Mouse (Mus musculus): ENCODE results near the gene Taf5.

The Taf5 gene

DNA sequence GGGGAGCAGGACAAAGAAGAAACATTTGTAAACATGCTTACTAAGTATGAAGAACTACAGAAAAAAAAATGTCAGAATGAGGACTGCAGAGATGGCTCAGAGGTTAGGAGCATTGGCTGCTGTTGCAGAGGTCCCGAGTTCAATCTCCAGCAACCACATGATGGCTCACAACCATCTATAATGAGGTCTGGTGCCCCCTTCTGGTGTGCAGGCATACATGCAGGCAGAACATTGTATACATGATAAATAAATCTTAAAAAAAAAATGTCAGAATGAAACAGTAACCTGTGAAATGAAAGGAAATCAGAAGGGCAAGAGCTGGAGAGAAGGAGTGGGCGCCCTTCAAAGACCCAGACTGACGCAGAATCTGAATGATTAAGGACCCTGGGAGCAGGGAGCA, 1.7 kb upstream of the Taf5 start:
- DNase-seq (ENCODE audit: low spot score), result no peak

DNA sequence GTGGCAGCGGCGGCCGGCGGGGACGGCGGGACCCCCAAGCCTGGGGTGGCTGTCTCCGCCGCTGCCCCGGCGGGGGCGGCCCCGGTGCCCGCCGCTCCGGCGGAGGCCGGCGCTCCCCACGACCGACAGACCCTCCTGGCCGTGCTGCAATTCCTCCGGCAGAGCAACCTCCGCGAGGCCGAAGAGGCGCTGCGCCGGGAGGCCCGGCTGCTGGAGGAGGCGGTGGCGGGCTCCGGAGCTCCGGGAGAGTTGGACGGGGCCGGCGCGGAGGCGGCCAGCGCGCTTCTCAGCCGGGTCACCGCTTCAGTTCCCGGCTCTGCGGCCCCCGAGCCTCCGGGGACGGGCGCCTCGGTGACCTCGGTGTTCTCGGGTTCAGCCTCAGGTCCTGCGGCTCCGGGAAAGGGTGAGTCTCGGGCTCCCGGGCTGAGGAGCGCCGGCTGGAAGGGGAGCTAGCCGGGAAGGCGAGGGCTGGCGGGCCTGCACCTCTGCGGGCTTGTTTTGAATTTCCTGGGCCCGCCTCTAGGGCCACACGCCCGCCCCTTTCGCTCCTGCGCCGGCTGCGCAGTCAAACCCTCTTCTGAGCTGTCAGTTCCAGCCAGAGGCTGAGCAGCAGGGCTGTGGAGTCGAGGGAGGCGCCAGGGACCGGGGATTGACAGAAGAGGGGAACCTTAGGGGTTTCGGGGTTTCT, 522 bp downstream of the Taf5 start:
- DNase-seq (ENCODE audit: low spot score), result peak; percentile 70

DNA sequence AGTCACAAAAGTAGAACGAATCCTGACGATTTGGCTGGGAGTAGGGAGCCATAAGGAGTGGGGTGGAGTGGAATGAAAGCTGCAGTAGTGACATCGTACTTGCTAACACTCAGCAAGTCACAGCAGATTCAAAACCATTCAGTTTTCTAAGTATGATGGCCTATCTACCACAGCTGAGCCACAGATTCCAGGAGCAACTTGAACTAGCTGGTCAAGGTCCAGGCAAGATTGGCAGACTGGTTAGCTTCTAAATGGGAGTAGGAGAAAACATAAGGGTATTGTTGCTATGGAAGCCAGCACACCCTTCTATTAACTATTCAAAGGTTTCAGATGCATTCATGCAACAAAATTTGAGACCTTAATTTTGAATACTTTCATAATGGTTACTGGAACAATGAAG, 20.7 kb downstream of the Taf5 start:
- no peak for DNase-seq (ENCODE audit: low spot score)

DNA sequence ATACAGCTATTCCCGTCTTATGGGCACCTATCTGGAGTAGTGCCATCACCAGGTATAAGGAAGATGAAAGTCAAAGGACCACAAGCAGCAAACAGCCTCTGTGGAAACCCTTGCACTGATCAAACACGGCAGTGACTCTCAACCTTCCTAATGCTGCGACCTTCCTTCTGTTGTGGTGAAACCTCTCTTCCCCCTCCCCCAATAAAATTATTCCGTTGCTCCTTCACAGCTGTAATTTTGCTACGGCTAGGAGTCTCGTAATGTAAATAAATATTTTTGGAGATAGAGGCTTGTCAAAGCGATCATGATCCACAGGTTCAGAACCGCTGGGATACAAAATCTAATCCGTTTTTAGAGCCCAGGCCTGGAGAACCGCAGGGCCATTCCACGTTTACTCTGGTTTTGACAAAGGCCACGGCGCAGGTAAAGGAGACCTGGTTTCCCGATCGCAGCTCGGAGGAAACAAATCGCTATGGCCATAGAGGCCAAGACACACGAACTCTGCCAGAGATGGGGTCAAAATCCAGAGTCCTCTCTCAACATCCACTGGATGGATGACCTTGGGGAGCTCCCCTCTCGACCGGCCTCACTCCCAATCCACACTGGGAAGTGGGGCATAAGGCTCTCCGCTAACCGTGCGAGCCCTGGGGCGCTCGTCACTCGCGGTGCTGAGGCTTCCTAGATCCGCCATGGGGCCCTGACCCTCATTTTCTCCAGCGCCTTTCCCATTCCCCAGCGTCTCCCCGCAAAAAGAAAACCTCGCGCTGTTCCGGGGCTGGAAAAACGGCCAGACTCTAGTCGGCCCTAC, 22.4 kb downstream of the Taf5 start:
- DNase-seq (ENCODE audit: low spot score), result peak; percentile 29

DNA sequence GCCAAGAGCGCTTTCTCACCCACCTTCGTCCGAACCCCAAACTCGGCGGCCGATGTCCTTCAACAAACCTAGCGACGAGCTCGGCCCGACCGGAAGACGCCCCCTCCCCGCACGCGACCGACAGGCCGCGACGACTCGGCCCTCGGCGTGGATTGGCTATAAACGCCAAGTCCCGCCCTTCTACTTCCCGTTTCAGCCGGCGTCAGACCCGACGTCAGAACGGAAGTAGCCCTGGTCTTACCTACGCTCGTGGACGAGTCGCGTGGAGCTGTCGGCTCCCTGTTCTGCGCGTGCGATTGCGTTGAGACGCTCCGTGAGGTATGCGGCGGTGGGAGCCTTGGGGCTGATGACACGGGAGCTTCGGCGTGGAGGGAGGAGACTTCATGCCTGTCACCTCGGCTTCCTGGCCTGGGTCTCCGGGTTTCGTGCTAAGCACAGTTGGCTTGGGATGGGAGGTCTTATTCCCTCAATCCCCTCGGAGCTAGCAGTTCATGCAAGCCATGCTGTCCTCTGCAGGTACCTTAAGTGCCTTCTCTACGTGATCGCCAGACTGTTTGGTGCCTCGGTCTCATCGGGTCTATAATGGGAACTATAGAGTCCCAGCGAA, 23.1 kb downstream of the Taf5 start, which contains the start of the genes Usmg5 and Pdcd11:
Gene Usmg5, minus strand, starts transcription at position 98 of the 607 bp plus-strand sequence.
Gene Pdcd11, plus strand, starts transcription at position 219 of the 607 bp plus-strand sequence.
- DNase-seq (ENCODE audit: low spot score), result peak; percentile 87

DNA sequence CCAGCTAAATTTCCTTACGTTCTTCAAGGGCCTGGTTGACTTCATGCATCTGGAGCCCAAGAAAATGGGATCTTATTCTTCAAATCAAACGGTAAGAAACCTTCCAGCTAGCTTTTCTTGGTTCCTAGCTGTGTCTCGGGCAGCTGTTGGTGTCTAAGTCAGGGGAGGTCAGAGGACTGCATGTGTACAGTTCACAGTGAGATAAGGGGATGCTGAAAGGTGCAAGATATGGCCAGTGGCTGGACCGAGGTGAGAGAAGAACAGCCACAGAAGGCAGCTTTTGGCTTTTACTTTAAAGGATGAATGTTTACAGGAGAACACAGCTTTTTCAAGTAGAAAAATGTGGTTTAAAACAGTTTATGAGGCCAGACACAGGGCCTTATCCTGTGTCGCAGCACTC, 33.5 kb downstream of the Taf5 start:
- no peak for DNase-seq (ENCODE audit: low spot score)

DNA sequence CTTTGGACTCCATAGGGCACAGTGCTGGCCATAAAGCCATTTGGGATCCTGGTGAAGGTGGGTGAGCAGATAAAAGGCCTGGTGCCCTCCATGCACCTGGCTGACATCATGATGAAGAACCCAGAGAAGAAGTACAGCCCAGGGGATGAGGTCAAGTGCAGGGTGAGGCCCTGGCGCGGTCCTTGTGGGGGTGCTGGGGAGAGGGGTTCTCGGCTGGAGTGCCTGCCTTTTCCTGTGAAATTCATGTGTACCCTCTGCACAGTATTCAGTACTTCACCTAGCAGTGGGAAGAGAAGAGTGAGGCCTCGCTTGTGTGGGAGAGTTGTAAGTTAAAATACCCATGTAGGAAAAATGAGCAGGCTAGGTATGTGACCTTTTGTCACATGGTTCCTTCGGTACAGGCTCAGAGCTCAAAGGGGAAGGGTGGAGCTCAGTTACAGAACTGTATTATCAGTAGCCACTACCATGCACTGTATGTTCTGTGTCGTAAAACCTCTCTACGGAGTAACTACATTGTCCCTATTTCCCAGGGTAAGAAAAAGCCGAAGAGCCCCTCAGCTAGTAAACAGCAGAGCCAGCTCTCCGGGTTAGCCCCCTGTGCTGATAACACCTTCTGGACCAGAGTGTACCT, 37.2 kb downstream of the Taf5 start:
- DNase-seq (ENCODE audit: low spot score), result no peak

DNA sequence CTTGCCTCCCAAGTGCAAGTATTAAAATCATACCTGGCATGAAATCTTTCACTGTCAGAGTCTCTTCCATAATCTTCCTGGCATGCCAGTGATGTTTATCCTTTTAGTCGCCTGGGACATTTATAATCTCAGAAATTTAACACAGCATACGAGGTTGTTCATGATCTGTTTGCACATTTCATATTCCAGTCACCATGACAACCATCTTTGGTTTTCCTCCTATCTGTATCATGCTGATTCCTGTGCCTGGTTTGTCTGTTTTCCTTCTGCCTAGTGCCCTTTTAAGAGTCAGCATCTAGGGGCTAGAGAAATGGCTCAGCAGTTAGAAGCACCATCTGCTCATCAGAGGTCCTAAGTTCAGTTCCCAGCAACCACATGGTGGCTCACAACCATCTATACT, 51.1 kb downstream of the Taf5 start:
- DNase-seq (ENCODE audit: low spot score), result no peak

DNA sequence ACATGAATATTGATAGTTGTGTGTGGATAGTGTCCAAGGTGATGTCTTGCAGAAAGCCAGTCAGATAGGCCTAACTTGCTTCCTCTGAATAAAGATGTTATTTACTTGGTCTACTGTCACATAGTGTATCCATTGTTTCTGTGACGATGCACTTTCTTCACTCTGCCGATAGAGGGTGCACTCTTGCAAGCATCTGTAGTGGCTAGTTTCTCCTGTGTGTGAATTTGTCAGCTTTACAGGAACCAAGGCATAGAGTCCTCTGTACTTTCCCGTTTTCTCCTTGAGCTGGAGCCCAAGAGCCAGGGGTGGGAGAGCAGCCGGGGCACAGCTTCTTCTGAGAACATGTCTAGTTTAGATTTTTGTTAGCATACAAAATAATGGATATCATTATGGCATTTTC, 53.5 kb downstream of the Taf5 start:
- DNase-seq (ENCODE audit: low spot score), result no peak

DNA sequence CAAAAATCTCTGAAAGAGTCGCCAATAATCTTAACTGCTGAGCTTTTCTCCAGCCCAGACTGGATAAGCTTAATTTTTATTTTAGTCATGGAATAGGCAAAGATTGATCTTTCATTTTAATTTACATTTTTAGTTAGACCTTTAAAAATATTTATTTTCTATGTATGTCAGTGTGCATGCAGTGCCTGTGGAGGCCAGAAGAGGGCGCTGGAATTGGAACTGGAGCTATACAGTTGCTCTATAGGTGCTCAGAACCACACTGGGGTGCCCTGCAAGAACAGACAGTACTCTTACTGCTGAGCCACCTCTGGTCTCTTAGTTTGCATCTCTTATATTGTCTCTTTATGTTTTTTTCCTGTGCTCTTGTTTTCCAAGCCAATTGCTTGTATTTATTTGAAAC, 55.3 kb downstream of the Taf5 start:
- no peak for DNase-seq (ENCODE audit: low spot score)

DNA sequence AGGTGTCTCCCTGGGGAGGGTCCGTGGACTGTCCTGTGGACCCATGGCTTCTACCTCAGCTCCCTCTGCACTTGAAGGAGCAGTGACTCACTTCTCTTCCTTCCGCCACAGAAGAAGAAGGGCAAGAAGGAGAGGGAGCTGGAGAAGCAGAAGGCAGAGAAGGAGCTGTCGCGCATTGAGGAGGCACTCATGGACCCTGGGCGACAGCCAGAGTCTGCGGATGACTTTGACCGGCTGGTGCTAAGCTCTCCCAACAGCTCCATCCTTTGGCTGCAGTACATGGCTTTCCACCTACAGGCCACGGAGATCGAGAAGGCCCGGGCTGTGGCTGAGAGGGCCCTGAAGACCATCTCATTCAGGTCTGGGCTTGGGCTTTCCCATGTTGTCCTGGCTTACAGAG, 60.6 kb downstream of the Taf5 start:
- no peak for DNase-seq (ENCODE audit: low spot score)

DNA sequence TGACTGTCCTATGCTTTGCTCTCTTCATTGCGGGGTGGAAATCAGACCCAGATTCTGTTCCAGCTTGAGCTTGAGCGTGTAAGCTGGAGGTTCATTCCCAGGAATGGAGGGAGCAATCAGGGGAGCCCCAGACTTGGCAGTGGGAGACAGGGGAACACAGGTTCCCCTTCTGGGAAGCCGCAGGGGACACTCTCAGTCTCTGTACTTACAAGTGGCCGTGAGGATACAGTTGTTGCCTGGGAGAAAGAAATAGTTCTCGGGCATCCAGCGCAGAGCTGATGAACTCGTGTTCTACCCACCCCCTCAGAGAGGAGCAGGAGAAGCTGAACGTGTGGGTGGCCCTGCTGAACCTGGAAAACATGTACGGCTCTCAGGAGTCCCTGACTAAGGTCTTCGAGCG, 61.3 kb downstream of the Taf5 start:
- no peak for DNase-seq (ENCODE audit: low spot score)

DNA sequence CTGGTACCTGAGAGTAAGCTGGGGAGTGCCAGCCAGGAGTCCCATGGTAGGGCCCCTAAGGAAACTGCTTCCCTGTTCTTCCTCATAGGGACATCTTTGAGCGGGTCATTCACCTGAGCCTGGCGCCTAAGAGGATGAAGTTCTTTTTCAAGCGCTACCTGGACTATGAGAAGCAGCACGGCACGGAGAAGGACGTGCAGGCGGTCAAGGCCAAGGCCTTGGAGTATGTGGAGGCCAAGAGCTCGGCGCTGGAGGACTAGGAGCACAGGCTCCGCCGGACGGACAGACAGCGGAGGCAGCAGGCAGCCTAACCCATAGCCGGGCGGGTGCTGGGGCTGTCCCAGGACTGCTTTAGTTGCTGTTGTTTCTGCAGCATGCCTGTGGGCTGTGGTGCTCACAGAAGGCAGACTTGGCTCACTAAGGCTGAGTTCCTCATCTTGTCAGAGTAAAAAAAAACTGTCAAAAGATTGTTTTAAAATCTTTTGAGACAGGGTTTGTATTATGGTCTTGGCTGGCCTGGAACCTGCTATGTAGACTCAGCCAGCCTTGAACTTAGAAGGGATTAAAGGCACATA, 63.1 kb downstream of the Taf5 start:
- no peak for DNase-seq (ENCODE audit: low spot score)

Data from ovary, postnatal 10 days (tissue).